Mouse (Mus musculus) R1 (cell line): ENCODE measurements around the gene Cmtm8.
A peak's percentile ranks its signal among the peaks of the same experiment; 100 is the strongest.

ENCODE experiments used
- DNase-seq: peaks from one replicate; pipeline ENCODE4 v3.0.0-alpha.2; 2018; ENCODE audit warnings: low read depth, low spot score

The Cmtm8 gene

GRCm38 (mm10) chr9:114758272-114758671, 85.7 kb downstream of the Cmtm8 start:
- DNase-seq = peak; percentile 75

- peak; percentile 89 for DNase-seq
These were observed 91.0 kb downstream of the Cmtm8 start for GRCm38 (mm10) chr9:114752863-114753484.

DNA sequence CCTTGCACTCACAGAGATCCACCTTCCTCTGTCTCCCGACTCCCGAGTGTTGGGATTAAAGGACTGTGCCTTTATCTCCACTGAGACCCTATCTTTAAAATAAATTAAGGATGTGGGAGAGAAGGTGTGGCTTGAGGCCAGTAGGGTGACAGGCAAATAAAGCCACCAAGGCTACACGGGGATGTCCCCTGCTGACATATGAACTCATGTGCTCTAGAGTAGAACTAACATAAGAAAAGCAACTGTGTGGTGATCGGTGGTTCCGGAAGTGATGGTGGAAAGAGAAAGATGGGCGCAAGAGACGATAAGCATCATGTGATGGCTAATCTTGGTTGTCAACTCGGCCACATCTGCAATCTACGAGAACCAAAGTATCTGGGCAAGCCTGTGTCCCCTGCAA, 91.6 kb downstream of the Cmtm8 start:
- no peak for DNase-seq

- no peak for DNase-seq
These were observed 92.4 kb downstream of the Cmtm8 start for GRCm38 (mm10) chr9:114751582-114751981.

DNA sequence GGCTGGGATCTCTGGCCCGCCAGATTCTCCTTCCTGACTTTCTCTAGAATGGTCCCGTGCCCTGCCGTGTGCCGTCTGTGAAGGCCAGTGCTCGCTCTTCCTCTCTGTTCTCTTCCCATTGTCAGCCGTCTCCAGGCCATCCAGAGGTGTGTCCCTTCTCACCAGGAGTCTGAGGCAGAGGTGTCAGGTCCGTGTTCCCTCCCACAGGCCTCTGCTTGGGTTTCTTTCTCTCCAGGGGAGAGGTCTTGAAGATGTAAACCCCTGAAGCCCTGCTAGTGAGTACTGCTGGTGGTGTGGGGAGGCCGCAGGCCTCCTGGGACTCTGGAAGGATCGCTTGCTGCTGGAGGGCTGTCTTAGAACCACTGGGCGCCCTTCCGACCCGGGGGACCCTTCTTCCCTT, 96.5 kb downstream of the Cmtm8 start:
- peak; percentile 61 for DNase-seq

DNA sequence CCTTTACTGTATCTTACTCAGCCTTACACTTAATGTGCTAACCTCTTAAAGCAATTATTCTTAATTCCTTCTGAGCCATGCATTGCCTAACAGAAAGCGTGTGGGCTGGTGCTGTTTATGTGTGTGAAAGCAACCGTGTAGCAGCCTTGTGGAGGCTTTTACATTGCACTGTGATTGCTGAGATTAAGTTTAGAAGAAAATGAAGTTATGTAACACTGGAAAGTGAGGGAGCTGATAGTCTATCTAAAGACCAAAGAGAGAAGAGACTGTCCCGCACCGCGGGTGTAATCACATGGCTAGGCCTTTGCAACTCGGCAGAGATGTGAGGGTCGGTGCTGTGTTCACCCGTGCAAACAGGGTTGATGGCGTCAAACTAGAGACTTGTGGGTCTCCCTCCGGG, 96.9 kb downstream of the Cmtm8 start:
- no peak for DNase-seq

DNA sequence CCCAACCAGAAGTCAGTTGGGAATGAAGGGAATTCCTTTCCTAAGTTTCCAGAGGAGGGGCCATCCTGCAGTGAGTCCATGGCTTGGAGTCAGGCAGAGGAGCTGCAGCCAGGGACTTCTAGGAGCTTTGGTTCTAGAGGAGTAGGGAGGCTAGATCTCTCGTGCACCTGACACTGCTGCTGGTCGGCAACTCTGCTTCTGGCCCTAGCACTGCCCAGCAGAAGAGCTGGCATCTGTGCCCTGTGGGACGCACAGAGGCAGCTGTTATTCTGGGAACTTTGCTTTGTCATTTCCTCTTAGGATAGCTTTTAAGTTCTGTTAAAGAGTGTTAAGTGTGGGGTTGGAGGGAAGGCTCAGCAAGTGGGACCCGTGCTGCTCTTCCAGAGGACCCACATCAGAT, 98.3 kb downstream of the Cmtm8 start:
- no peak for DNase-seq

DNA sequence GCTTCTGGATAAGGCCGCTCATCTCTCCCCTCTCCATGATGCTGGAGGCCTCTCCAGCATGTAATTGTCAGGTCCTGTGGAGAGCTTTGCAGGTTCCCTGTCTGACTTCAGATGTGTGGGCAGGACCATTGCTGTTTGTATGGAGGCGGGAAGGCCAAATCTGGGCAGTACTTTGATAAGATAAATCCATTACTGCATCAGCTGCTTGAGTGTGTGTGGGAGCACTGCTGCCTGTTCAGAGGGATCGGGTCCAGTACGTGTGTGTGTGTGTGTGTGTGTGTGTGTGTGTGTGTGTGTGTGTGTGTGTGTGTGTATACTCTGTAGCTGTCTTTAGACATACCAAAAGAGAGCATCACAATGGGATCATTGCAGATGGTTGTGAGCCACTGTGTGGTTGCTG, 98.8 kb downstream of the Cmtm8 start:
- DNase-seq = no peak

GRCm38 (mm10) chr9:114742731-114743130, 101.2 kb downstream of the Cmtm8 start:
- DNase-seq = no peak

DNA sequence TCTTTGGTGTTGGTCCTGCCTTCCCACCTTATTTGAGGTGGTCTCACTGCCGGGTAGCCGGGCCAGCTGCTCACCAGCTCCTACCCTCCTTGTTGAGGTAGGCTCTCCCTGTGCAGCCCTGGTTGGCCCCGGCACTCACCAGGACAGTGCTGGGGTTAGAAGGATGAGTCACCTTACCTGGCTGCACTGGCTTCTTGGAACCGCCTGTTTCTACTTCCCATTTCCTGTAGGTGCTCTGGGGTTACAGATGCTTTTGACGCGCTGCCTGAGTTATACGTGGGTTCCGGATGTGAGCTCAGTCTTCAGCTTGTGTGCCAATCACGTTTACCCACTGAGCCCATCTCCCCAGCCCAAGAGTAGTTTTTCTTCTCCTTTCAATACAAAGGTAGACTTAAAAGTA, 103.6 kb downstream of the Cmtm8 start:
- DNase-seq = no peak
